Mouse (Mus musculus) MEL-GATA-1-ER (cell line): ENCODE measurements around the gene C1s2.
A peak's percentile ranks its signal among the peaks of the same experiment; 100 is the strongest.
"Not testable (repeated sequence)": the region's sequence is repeated elsewhere in the genome, so short reads cannot be mapped to it uniquely, and the experiment has no call there.

Source experiments
- DNase-seq: peaks from one replicate; pipeline ENCODE4 v3.0.0-alpha.2; 2012; ENCODE audit warnings: low read depth; ENCODE audit errors: extremely low read depth

The C1s2 gene

DNA sequence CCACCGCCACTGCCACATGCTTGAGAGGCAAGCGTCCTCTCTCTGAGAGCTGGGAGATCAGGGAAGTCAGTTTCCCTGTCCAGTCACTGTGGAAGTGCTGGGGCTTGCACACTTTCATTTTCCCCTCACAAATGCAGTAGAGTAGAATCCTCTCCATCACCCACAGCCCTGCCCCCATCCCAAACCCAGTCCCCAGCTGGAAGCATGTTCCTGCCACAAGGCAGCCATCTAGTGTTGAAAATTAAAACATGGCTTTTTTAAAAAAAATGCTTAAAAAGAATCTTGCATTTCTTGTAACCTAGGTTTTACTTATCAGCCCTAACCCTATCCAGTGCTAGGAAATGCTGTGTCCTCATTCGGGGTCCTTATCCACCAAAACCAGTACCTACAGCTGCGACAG lies 4.2 kb upstream of the C1s2 start:
- DNase-seq: no peak

DNA sequence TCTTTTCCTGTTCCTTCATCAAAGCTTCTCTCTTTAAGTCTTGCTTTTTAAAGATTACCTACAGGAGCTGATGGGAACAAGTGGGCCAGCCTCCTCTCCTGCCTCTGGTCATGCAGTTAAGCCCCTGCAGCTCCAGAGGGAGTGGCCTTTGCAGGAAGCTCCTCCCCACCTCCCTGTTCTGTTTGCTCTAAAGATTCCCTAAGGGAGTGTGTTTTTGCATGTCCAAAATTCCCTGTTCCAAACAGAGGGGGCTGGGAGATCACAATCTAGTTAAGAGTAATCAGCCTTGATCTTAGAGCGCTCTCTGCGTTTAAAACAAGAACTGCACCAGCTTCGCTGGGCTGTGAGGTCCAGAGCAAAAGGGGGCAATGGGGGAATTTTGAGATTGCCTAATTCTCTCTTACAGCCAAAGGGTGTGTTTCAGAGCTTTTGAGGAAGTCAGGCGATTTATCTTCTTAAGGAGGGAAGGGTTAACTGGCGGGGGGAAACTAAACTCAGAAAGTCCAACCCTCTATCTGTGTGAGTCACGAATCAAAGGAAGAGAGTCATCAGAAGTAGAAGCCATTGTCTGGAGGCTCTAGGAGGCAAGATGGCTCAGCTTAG lies 1.1 kb upstream of the C1s2 start:
- peak; percentile 85 for DNase-seq

DNA sequence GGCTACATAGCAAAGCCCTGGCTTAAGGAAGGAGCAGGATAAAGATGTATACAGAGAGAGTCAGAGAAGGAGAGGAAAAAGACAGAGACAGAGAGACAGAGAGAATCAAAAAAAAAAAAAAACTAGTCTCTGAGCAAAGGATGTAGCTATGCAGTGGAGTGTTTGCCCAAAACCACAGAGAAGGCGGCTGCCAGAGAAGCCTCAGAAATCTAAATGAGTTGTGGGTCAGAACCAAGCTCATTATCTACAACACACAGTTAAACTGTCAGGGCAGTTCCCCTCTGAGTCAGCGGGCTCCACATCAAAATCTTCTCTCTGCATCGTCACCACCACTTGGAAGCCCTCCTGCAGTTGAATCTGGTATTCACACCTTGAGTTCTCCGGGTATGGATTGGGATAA lies 5.1 kb downstream of the C1s2 start:
- DNase-seq: peak; percentile 64

DNA sequence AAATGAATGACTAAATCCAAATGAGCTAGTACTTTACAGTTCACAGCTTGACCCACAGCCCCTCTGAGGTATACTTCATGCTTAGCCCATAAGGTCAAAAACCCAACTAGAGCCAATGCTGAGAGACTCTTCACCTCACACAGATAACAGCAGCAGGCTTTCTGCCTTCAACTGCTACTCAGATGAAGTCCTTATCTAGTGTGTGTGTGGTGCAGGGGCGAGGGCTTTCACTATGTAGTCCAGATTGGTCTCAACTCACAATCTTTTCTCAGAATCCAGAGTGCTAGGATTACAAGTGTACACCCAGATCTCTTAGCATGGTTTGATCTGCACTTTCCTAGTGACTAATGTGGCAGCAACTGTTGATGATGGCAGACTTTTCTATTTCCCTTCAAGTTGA lies 9.7 kb downstream of the C1s2 start:
- not testable (repeated sequence) for DNase-seq

DNA sequence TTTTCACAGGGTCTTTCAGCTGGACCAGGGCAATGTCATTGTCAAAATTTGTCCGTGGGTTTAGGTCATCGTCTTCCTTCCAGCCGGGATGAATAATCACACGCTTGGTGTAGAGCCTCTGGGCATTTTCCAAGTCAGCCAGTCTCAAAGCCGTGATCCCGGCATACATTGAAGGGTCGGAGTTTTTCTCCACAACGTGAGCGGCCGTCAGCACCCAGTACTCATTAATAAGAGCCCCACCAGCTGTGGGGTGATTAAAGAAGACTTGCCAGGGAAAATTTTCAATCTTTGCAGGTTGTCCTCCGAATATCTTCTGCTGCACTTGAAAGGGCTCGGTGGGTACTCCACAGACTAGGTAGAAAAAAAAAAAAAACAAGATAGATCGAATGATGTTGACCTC lies 10.3 kb downstream of the C1s2 start:
- DNase-seq: no peak

DNA sequence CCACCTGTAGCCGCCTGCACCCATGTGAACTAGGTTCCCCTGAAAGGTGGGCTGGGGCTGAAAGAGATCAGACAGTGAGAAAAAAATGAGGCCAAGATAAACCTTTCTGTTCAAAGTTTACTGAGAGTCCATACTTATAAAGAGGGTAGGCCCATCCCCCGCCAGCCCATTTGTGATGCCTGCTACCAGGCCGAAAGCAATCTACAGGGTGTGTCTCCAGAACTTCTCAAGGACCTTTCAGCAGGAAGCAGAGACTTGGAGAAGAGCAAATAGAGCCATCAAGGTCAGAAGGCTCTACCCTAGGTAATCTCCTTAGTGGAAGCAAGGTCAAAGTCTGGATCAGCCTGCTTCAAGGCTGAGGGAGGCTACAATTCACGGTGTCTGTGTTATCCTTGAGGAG lies 33.9 kb downstream of the C1s2 start:
- DNase-seq: no peak

DNA sequence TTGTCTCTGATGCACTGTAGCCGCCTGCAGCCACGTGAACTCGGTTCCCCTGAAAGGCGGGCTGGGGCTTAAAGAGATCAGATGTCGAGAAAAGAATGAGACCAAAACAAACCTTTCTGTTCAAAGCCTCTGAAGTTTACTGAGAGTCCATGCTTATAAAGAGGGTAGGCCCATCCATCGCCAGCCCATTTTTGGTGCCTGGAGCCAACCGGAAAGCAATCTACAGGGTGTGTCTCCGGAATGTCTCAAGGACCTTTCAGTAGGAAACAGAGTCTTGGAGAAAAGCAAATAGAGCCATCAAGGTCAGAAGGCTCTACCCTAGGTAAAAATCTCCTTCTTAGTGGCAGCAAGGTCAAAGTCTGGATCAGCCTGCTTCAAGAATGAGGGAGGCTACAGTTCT lies 42.8 kb downstream of the C1s2 start:
- no peak for DNase-seq

DNA sequence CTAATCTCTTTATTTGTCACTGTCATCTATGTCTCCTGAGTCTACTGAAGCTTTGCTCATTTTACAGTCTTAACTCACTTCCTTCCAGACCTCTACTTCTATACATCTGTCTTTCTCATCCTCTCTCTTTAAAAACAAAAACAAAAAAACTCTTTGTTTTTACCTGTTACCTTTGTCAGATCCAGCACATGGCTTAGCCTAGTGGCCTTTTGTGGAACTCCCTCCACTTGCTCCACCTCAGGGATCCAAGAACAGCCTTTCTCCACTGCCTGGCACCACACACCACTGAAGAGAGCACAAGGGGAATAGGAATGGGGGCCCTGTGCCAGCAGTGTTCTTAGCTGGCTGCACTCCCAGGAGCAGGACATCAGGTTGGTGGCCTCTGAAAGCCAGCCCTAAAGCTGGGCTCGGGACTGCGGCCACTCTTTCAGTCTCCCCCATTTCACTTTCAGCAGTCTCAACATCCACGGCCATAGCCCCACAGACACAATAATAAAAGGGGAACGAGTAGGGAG lies 43.6 kb downstream of the C1s2 start:
- no peak for DNase-seq

DNA sequence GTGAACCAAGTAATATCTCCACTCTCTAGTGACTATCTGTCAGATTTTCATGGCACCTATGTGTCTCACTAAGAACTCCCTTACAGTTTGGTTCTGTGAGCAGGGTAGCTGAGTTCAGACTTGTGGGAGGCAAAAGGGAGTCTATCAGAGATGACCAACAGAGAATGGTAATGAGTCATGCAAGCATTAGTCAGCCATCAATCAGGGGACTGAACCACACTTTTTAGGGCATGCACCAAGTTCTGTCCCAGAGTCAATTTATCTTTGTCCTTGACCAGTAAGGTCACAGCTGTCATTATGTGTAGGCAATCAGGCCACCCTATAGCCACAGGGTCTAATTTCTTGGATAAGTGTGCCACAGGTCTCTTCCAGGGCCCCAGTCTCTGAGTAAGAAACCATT lies 47.1 kb downstream of the C1s2 start:
- no peak for DNase-seq

DNA sequence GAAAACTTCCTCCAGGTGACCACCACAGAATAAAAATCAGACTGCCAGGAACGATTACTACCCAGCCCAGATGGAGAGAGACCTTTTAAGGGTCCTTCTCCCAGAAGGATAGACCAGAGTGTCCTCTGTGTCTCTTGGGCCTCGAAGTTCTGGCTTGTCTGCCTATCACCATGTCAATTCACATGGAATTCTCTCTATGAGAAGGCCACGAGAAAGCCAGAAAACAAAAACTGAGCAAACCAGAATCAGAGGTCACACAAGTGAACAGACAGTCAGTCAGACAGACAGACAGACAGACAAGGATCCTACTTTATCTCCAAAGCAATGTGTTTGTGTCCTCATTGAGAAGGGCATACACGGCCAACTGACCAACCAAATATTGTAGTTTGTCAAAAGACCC lies 49.6 kb downstream of the C1s2 start:
- no peak for DNase-seq

DNA sequence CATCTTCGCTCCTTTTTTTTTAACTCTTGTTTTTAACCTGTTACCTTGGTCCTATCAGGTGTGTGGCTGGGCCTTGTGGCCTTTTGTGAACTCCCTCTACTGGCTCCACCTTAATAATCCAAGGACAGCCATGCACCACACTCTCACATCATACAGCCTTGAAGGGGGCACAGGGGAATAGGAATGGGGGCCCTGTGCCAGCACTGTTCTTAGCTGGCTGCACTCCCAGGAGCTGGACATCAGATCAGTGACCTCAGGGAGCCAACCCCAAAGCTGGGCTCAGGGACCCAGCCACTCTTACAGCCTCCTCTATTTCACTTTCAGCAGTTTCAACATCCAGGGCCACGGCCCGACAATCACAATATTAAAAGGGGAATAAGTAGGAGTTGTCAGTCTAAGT lies 50.1 kb downstream of the C1s2 start:
- no peak for DNase-seq

DNA sequence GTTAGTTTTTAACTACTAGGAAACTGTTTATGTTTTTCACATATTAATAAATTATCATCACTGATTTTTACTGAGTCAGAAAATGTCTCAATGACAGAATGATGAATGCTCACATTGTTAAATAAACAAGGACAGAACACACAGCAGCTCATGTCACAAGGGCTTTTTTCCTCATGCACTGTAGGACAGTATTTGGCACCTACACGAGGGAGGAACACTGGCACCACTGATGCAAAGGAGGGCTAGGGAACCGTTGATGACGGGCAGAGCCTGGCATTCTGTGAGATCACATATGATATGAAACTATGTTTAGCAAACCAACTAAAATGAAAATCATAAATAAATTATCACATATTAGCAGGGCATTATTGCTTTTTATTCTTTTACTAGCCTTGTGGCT lies 51.0 kb downstream of the C1s2 start:
- DNase-seq: no peak

DNA sequence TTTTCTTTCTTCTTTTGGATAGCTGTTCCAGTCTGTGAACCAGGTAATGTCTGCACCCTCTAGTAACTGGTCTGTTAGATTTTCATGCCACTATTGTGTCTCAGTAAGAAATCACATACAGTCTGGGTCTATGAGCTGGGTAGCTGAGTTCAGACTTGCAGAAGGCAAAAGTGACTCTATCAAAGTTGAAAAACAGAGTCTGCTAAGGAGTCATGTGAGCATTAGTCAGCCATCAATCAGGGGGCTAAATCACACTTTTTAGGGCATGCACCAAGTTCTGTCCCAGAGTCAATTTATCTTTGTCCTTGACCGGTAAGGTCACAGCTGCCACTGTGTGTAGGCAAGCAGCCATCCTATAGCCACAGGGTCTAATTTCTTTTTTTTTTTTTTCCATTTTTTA lies 53.7 kb downstream of the C1s2 start:
- no peak for DNase-seq

DNA sequence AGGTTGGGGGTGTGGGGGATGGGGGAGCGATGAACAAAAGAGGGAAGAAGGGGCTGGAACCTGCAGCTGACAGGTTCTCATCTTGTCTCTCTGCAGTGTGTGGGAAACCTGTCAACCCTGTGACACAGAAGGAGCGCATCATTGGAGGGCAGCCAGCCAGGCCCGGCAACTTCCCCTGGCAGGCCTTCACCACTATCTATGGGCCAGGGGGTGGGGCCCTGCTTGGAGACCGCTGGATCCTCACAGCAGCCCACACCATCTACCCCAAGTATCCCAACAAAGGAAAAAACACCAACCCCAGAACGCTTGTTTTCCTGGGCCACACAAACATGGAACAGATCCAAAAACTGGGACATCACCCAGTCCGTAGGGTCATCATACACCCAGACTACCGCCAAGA lies 55.7 kb downstream of the C1s2 start:
- peak; percentile 57 for DNase-seq

DNA sequence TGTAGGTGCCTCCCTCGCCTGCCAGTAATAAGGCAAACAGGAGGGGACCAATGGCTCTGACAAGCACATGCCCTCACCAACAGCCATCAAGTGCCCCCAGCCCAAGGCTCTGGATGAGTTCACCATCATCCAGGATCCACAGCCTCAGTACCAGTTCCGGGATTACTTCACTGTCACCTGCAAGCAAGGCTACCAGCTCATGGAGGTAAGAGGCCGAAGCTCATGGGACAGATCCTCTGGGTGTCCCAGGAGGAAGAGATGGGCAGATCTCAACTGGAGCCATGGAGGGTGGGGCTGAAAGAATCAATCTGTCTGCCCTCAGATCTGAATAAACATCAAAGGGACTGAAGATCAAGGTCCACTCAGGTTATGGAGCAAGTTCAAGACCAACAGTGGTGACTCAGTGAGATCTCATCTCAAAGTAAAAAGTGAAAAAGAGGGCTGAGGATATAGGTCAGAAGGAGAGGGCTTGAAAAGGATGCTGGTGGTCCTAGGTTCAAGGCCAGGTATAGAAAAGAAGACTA lies 60.7 kb downstream of the C1s2 start:
- DNase-seq: not testable (repeated sequence)
